Mouse (Mus musculus): ENCODE measurements around the gene Camk2g.

DNA sequence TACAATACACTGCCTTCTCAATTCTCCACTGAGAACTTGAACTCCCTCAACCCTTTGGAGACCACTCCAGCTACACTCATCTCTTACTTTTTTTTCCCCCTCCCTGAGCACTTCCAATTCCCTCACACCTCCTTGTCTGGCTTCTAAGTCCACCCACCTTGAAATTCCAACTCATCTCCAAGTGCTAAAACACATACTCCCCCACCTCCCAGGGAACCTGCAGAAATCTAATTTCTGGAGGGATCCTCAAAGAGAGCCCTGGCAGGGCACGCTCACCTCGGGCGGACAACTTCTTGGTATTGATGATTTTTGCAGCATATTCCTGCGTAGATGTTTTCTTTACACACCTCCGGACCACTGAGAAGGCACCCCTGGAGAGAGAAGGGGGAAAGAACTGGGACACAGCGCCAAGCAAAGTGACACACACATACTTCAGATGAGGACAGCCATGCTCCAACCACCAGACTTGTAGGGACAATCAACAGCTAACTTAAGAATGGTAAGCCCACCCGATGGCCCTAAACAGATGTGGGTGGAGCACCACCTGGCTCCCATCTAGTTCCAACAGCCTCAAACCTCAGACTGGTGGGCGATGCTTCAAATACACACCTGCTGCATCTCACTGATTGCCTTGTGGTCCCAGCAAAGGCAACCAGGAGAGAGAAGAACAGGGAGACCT is 1.5 kb downstream of the Camk2g start:
- TF ChIP-seq TAL1 (IDR thresholded peaks at IDR 0.05; ENCODE audit: low read length) (no peak), GATA1 (IDR thresholded peaks at IDR 0.05; ENCODE audit: low read length) (no peak)
